Mouse (Mus musculus) ovary, postnatal 10 days (tissue): ENCODE results near the gene Fgd2.
"Not testable (repeated sequence)": the region's sequence is repeated elsewhere in the genome, so short reads cannot be mapped to it uniquely, and the experiment has no call there.

ENCODE experiments used
- DNase-seq: peaks from one replicate; pipeline ENCODE4 v3.0.0; 2022; ENCODE audit warnings: low spot score

Fgd2 gene

DNA sequence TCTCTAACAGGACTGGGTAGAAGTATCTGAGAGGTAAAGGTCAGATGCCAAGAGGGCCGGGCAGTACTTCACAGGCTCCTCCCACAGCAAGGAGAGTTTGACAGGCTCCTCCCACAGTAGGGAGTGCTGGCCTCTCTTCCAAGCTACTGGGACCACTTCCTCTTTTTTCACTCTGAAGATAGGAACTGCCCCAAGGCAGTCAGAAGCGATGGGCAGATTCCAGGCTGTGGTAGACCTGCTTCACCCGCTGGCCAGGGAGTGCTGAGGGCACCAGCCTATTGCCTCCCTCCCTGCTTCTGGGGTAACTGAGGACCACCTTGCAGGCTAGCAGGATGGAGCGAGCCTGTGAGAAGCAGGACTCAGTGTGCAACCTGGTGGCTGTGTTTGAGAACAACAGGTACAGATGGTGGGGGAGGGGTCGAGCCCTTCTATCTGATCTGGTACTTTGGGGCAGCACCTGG lies at the start of gene Fgd2:
Fgd2 (plus strand) TSS at position 154 of the 461 bp plus-strand sequence.
- DNase-seq: no peak

DNA sequence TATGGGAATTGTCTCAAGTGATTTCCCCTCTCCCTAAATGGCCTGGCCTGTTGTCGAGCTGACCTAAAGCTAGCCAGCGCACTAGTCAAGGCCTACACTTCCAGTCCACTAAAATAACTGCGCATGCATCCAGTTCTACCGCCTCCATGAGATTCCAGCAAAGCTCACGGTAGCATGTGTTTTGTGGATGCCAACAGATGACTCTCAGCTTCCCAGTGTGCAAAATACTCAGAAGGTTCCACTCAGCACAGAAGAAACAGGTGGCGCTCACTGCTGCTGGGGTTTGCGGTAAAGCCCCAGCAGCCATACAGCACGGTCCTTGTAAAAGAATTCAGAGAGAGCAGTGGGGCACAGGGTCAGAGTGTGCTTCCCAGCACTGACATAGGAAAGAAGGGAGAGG lies 49.1 kb upstream of the Fgd2 start:
- no peak for DNase-seq

DNA sequence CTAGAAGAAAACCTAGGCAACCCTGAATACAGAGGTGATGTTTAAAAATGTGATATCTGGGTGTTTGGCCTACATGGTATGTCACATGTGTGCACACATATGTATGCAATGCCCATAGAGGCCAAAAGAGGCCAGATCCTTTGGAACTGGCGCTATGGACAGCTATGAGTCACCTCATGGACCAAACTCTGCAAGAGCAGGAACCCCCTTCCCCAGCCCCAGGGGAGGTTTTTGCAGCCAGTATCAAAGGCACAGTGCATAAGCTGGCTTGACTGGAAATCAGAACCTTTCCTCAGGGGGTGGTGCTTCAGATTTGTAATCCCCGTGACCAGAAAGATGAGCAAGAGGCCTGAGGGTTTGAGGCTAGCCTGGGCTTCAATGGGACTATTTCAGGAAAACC lies 48.6 kb upstream of the Fgd2 start:
- no peak for DNase-seq

DNA sequence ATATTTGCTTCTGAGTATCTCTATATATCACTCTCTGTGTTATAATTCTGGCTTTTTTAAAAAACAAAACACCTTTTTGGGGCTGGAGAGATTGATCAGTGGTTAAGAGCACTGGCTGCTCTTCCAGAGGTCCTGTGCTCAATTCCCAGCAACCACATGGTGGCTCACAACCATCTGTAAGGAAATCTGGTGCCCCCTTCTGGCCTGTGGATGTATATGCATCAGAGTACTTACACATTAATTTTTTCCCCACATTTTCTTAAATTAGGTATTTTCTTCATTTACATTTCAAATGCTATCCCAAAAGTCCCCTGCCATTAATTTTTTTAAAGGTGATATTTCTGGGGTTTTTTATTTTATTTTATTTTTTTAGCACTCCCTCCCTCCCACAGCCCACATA lies 47.4 kb upstream of the Fgd2 start:
- no peak for DNase-seq

DNA sequence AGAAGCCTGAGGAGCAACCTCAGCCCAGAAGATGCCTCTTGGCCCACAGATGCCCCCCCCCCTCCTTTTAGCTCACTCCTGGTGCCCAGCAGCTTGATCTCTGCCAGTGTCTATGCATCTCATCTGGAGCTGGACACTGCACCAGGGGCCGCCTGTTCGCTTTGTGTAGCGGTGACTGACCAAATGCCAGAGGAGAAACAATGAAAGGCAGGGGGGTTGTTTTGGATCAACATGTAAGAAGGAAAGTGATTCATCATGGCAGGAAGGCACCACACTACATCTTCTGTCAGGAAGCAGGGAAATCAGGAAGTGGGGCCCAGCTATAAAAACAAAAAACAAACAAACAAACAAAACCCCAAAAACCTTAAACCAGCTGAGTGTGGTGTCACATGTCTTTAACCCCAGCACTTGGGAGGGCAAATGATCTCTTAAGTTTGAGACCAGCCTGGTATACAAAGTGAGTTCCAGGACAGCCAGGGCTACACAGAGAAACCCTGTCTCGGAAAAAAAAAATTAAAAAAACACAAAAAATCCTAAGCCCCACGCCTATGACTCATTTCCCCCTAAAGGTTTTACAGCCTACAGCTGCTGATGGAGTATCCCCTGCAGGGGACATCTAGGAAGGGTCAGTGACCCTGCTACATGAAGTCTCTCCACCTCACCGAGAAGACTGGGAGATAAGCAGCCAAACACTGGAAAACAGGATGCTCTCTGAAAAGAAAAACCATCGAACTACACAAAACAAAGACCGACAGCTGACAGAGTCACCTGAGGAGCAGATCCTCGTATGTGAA lies 44.8 kb upstream of the Fgd2 start:
- no peak for DNase-seq

DNA sequence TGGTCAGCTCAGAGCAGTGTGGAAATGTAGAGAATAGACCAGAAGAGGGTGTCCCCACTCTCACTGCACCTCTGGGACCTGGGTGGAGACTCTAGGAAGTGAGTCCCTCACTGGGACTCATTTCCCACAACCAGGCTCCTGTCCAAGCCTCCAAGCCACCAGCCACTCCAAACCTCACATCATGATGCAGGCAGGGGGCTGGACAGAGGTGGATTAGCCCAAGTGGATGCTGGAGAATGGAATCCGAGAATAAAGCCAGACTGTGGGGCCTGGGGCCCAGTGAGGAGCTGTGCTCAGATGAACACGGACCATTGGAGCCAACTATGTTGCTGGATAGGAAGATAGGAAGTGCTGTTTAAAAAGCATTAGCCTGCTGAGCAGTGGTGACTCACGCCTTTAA lies 43.8 kb upstream of the Fgd2 start:
- DNase-seq: no peak

DNA sequence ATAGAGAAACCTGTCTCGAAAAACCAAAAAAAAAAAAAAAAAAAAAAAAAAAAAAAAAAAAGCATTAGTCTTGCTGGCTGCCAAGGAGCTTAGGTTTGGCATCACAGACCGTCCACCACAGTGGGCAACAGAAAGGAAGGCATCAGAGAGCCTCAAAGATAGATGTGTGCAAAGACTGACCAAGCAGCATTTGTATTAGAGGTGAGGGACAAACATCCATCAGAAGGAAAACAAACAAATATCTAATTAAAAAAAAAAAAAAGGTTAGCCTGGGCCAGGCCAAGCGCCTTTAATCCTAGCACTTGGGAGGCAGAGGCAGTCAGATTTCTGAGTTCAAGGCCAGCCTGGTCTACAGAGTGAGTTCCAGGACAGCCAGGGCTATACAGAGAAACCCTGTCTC lies 43.3 kb upstream of the Fgd2 start, which contains the start of gene Pi16:
Pi16 (plus strand) TSS at position 301 of the 400 bp plus-strand sequence.
- not testable (repeated sequence) for DNase-seq

DNA sequence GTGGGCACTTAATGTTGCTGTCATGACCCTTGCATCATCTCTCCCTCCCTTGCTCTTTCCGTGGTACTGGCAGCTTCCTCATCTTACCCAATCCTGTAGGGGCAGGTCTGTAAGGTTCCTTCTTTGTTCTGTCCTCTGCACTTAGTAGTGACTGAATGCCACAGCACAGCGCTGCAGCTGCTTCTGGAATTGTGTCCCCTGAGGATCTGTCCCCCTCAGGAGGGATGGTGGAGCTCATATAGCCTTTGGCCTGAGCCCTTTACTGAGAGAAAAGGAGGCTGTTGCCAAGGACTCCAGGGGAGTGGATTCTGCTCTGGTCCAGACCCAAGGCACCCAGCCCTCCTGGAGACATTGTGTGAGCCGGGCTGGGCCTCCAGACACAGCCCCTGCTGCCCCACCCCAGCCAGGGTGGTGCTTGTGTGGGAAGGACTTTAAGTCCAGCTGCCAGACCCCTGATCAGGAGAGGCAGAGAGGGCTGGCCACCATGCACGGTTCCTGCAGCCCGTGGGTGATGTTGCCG lies 41.9 kb upstream of the Fgd2 start:
- DNase-seq: no peak

DNA sequence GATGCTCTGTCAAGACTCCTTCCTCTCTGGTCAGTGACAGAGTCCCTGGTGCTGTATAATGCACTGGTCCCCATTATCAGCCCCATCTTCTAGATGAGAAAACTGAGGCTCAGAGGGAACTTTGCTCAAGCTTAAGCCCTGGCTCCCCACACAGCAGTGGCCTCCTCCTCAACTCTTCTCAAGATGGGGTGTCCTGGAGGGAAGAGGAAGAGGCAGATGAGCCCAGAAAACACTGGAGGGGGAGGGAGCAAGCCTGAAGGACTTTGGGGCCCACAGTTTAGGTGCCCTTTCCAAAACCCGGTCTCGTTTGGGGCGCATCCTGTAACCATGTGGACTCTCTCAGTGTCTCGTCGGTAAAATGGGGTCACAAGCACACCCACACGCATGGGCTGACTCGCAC lies 41.2 kb upstream of the Fgd2 start:
- no peak for DNase-seq

DNA sequence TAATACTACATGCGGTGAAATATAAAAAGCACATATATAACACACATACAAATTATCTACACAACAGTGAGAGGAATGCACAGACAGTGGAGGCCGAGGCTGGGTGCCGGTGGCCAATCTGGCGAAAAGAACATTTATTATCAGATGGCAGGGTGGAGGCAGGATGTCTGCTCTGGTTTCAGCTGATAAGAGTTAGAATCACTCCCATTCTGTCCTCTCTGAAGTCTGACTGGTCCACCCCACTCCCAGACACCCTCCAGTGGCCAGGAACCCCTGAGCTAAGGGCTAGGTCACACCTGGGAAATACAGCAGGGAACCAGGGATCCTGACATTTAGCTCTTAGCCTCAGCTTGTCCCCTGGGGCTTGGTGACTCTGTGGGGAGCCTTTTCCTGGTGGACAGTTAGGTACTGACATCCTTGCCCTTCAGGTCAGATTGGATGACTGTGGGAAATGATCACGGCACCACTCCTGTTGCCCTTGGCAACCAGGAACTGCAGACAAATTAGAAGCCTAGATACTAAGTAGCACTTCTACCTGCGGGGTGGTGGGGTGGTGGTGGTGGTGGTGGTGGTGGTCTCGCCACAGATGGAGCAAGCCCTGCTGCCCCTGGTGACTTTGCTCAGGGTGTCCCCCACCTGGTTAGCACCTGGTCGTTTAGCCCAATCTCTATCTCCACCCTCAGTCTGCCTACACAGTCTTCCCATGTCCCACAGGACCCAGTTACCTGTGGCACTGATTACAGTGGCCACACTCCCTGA lies 40.7 kb upstream of the Fgd2 start:
- DNase-seq: no peak

DNA sequence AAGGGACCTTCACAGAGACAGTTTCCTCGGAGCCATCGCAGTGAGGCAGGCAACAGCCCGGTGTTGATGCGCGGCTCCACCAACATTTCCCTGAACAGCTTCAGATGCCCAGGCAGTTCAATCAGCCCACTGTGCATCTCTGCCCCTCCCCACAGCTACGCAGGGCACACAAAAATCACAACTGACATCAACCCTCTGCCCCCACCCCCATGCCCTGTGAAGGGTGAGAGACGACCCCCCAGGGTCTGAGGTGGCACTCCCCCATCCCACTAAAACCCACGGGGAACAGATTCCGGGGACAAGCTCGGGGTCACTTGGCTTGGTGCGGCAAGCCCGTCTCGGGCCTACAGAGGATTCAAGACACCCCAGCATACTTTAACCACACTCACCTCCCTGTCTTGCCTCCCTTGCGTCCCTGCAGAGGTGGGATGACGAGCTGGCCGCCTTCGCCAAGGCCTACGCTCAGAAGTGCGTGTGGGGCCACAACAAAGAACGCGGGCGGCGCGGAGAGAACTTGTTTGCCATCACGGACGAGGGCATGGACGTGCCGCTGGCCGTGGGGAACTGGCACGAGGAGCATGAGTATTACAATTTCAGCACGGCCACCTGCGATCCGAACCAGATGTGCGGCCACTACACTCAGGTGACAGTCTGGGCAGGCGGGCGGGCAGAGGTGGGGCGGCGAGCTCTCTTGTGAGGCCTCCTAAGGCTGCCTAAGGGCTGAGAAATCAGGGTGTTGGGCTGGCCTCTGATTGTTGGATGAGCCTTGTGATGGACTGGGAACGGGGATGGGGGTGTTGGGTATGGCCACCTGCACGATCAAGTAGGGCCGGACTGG lies 38.7 kb upstream of the Fgd2 start:
- no peak for DNase-seq

DNA sequence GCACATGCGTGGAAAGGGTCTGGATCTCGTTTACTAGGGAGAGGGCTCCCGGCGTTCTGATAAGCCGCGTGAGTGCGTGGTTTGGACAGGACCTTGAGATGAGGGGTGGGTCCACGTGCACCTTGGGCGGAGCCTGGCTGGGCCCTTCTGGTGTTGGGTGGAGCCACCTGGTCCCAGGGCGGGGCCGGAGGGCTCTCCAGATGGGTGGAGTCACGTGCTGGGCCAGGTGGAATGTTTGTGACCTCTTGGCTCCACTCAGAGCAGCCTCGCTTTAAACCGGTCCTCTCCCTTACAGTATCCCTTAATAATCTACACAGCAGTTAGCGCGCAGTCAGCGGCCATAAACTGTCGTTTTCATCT lies 38.1 kb upstream of the Fgd2 start:
- no peak for DNase-seq

DNA sequence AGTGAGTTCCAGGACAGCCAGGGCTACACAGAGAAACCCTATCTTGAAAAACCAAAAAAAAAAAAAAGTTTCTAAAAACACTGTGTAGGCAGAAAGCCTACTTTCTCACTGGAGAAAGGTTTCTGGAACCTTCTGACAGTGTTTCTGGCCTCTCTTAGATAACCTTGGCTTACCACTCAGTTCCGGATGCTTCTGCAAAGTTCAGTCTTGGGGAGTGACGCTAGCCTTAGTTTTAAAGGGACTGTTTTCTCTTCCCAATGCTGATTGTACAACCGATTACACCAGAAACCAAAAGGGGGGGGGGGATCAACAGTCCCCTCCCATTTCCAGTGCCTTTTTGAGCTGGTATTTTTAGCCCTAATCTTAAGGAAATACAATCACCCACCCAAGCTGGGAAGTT lies 37.1 kb upstream of the Fgd2 start:
- DNase-seq: no peak

DNA sequence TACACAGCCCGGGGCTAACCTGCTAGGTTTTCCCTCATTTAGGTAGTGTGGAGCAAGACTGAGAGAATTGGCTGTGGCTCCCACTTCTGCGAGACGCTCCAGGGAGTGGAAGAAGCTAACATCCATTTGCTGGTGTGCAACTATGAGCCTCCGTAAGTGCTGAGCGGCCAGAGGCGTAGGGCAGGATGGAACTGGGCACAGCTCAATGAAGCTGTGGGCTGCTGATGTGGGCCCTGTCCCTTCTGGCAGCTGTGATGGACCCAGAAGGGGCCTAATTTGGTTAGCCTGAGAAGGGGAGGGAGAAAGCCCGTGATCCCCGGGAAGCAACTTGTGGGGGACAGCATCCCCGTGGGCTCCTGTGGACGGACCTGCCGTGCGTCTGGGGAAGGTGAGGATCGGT lies 34.9 kb upstream of the Fgd2 start:
- DNase-seq: no peak

DNA sequence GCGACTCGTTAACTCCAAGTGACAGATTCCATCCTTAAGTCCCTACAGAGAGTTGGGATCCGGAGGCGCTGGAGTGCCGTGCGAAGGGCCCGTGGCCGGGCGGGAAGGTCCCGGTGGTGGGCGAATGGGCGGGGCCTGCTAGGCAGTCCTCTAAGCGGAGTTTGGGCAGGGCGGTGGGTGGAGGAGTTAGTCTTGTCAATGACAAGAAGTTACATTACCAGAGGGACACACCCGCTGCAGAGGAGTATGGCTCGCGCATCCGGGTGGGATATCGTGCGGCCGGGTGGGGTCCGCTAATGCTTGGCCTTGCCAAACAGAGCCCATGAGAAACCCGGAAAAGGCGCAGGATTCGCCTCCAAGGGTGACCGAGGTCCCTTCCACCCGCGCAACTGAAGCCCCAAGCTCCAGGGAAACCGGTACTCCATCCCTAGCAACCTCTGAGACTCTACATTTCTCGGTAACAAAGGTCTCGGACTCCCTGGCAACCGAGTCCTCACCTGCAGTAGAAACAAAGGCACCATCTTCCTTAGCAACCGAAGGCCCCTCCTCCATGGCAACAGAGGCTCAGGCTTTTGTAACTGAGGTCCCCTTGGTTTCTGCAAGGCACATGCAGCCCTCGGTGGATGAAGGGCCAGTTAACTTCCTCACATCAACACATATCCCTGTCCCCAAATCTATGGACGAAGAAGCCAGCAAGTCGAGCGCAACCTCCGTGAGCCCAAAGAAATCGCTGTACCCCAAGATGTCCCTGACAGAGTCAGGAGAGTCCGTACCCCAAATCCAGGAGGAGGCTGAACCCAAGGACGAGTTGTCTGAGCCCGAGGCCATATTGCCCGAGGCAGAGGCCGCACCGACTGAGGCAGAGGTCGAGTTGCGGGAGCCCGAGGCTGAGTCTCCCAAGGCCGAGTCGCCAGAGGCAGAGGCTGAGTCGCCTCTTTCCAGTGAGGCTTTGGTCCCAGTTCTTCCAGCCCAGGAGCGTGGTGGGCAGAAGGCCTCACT lies 33.9 kb upstream of the Fgd2 start:
- DNase-seq: no peak

DNA sequence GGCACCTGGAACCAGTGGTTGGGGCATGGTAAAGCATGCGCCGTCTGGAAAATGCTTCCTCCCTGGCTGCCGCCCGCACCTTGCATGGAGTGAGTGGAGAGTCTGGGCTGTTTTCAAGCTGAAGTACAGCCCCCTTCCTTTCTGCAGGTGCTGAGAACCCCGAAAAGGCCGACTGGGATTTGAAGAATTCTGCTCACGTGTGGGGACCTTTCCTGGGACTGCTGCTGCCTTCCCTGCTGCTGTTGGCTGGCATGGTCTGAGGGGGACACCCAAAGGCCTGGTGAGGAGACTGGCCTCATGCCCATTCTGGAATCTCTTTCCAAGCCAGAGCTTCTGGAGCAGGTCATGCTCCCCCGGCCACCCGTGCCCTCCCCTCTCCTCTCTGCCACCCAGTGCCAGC lies 33.0 kb upstream of the Fgd2 start:
- DNase-seq: no peak

DNA sequence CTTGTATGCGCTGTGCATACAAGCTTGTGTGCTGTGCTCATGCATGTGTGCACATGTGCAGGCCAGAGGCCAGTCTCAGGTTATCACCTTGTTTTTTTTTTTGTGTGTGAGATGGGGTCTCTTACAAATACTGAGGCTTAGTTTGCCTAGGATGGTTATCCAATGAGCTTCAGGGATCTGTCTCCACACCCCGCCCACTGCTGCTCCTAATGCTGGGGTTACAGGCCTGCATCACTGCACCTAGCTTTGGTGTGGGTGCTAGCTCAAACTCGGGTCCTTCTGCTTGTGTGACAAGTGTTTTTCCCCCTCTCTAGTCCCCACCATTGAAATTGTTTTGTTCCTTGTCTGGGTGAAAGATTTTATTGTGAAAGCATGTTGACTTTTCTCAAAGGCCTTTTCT lies 30.5 kb upstream of the Fgd2 start:
- DNase-seq: no peak

DNA sequence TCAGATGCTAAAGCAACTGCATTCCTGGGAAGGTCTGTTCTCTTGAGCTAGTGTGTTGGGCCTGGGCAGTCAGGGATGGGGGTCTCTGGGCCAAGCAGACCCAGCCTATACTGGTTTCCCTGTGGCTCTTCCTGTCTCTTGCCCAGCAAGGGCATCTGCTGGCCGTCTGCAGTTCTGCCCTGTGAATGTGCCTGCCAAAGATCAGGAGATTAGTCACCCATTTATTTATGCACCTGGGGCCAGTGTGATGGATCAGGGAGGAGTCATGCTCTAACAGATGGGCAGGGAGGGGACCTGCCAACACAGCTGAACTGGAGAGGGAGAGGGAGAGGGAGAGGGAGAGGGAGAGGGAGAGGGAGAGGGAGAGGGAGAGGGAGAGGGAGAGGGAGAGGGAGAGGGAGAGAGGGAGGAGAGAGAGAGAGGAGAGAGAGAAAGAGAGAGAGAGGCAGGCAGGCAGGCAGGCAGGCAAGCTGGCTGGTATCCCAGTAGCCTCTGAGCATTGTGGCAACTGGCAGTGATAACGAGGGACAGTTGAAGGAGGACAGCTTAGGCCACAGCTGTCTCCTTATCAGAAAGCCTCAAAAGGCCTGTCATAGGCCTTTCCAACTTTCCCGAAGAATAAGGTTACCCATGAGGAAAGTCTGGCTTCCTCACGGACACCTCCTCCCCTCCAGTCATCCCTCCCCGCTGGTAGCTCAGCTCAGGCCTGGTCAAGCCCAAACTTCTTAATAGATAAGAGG lies 29.9 kb upstream of the Fgd2 start:
- no peak for DNase-seq

DNA sequence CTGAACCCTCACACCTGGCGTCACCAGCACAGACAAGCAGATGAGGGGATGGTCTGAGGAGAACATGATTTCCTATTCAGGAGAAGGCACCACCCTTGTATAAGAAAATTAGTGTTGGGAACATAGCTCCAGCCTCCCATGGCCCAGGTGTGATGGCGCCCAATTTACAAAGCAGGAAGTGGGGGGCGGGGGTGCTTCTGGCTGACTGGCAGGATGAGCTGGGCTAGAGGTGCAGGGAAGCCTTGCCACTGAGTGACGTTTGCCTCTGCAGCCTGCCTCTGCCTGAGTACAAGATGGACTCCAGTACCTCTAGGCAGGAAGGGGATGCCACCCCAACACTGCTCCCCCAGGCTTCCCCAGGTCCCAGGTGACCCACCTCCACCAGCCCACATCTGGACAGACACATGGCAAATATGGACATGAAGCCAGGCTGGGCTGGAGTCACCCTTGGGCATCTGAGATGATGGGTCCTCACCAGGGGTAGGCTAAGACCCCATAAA lies 28.5 kb upstream of the Fgd2 start:
- no peak for DNase-seq
